Mouse (Mus musculus) heart, embryonic 15.5 days (tissue): ENCODE data around the gene A4galt. TPM values are rescaled to one million over a fixed set of nuclear protein-coding genes. Genes with fewer than 3 reads are reported as not detected.
A peak's percentile ranks its signal among the peaks of the same experiment; 100 is the strongest.

Experiments used
- ATAC-seq: fragments of 200-750 bp; cut with Nextera tagmentation; replicated peaks from 2 replicates; pipeline ENCODE4 v1.8.0; 2017; ENCODE audit warnings: low read depth, moderate TSS enrichment; ENCODE audit not compliant: insufficient number of reproducible peaks, insufficient read depth, low FRiP score
- H3K27ac ChIP-seq: fragments of 300-500 bp; sonication (generic); 2 replicates; pipeline ENCODE4 v1.5.1; 2015; ENCODE audit warnings: mild to moderate bottlenecking, inconsistent platforms
- H3K27me3 ChIP-seq: fragments of 300-500 bp; sonication (generic); 2 replicates; pipeline ENCODE4 v1.6.1; 2015; ENCODE audit warnings: inconsistent platforms
- H3K36me3 ChIP-seq: fragments of 300-500 bp; sonication (generic); 2 replicates; pipeline ENCODE4 v1.6.1; 2015; ENCODE audit warnings: mild to moderate bottlenecking, inconsistent platforms
- H3K4me1 ChIP-seq: fragments of 300-500 bp; sonication (generic); replicated peaks from 2 replicates; pipeline ENCODE4 v1.6.1; 2015; ENCODE audit warnings: inconsistent platforms
- H3K4me2 ChIP-seq: fragments of 300-500 bp; sonication (generic); 2 replicates; pipeline ENCODE4 v1.6.1; 2015; ENCODE audit warnings: inconsistent platforms, mild to moderate bottlenecking, moderate library complexity
- H3K4me3 ChIP-seq: fragments of 300-500 bp; sonication (generic); 2 replicates; pipeline ENCODE4 v1.5.1; 2015; ENCODE audit warnings: mild to moderate bottlenecking, inconsistent platforms
- H3K9ac ChIP-seq: fragments of 300-500 bp; sonication (generic); 2 replicates; pipeline ENCODE4 v1.6.1; 2015; ENCODE audit warnings: mild to moderate bottlenecking, inconsistent platforms
- H3K9me3 ChIP-seq: fragments of 300-500 bp; sonication (generic); replicated peaks from 2 replicates; pipeline ENCODE4 v1.6.1; 2016; ENCODE audit warnings: inconsistent platforms
- WGBS: fragments of 180-500 bp; shearing (Covaris S2); methylation state at CpG from one replicate; pipeline ENCODE4 v1.1.7; 2015; ENCODE audit warnings: mixed read lengths; 5-methylcytosine and 5-hydroxymethylcytosine counted together
- polyA plus RNA-seq: library from polyadenylated mRNA; unstranded; fragments of >200 nt; fragmentation: Nextera tagmentation; extraction: Ambion mirVana; gene quantifications from 2 replicates; pipeline ENCODE4 v1.2.1, GENCODE M21; 2015

A4galt gene
- polyA plus RNA-seq, 1 experiment from 2014 or later, result 1.3 TPM

GRCm38 (mm10) chr15:83223208-83223962, 28.2 kb downstream of the A4galt start:
- Histone ChIP-seq H3K36me3 (no peaks in the 10 kb centered on the region), H3K4me1 (peaks cover 21% of the 10 kb centered on the region), H3K9ac (no peak overlapping the region), H3K27me3 (no peaks in the 10 kb centered on the region), H3K27ac (peak overlapping the region; percentile 54), H3K4me2 (0 out of 2 replicates have a peak overlapping the region, but pooled peaks have one; percentile 8), H3K4me3 (no peak overlapping the region), H3K9me3 (no peaks in the 10 kb centered on the region)
- 39% methylated on average over 11 of the region's 11 CpGs for WGBS
- peak; percentile 66 for ATAC-seq

- Histone ChIP-seq H3K27me3 (no peaks in the 10 kb centered on the region), H3K27ac (no peak overlapping the region), H3K9ac (no peak overlapping the region), H3K4me2 (no peak overlapping the region), H3K36me3 (no peaks in the 10 kb centered on the region), H3K9me3 (no peaks in the 10 kb centered on the region), H3K4me3 (no peak overlapping the region), H3K4me1 (peaks cover 21% of the 10 kb centered on the region)
- 82% methylated on average over 4 of the region's 4 CpGs for WGBS
- ATAC-seq, result no peak
These were observed 29.9 kb downstream of the A4galt start for GRCm38 (mm10) chr15:83221721-83222120.

- no peak overlapping the region for H3K27ac ChIP-seq
These were observed 31.1 kb downstream of the A4galt start for GRCm38 (mm10) chr15:83220368-83221013.

GRCm38 (mm10) chr15:83215322-83216216, 36.0 kb downstream of the A4galt start:
- Histone ChIP-seq H3K27ac (peak overlapping the region; percentile 65), H3K36me3 (no peaks in the 10 kb centered on the region), H3K9ac (no peak overlapping the region), H3K27me3 (no peaks in the 10 kb centered on the region), H3K4me3 (no peak overlapping the region), H3K4me2 (no peak overlapping the region), H3K4me1 (peaks cover 5% of the 10 kb centered on the region; the same call in 1 of the 2 replicates), H3K9me3 (no peaks in the 10 kb centered on the region)
- WGBS, result 39% methylated on average over 5 of the region's 5 CpGs
- ATAC-seq, result peak; percentile 28

More at GRCm38 (mm10) chr15:83220368-83221013, 31.1 kb downstream of the A4galt start:
- Histone ChIP-seq H3K9me3 (no peaks in the 10 kb centered on the region), H3K4me1 (peaks cover 26% of the 10 kb centered on the region), H3K9ac (no peak overlapping the region), H3K36me3 (no peaks in the 10 kb centered on the region), H3K27me3 (no peaks in the 10 kb centered on the region), H3K4me2 (no peak overlapping the region), H3K4me3 (no peak overlapping the region)
- WGBS, result 55% methylated on average over 9 of the region's 9 CpGs
- ATAC-seq, result no peak

- peaks cover 8% of the 10 kb centered on the region; the same call in 1 of the 2 replicates for H3K4me1 ChIP-seq
- ATAC-seq, result no peak
- H3K27me3 ChIP-seq, result peaks cover 5% of the 10 kb centered on the region; the same call in 1 of the 2 replicates
- WGBS, result 18% methylated on average over 11 of the region's 11 CpGs
- H3K27ac ChIP-seq, result no peak overlapping the region
- H3K9ac ChIP-seq, result peak overlapping the region; percentile 28; the same call in 1 of the 2 replicates
- H3K9me3 ChIP-seq, result no peaks in the 10 kb centered on the region
- H3K4me3 ChIP-seq, result peak overlapping the region; percentile 32
- H3K4me2 ChIP-seq, result peak overlapping the region; percentile 59
- no peaks in the 10 kb centered on the region for H3K36me3 ChIP-seq
These were observed 41.3 kb downstream of the A4galt start for GRCm38 (mm10) chr15:83210229-83210628.

- Histone ChIP-seq H3K9ac (peak overlapping the region; percentile 28; the same call in 1 of the 2 replicates), H3K4me3 (peak overlapping the region; percentile 32), H3K9me3 (no peaks in the 10 kb centered on the region), H3K27ac (no peak overlapping the region), H3K4me1 (peaks cover 10% of the 10 kb centered on the region; the same call in 1 of the 2 replicates), H3K36me3 (no peaks in the 10 kb centered on the region), H3K27me3 (peaks cover 5% of the 10 kb centered on the region; the same call in 1 of the 2 replicates), H3K4me2 (peak overlapping the region; percentile 59)
- WGBS, result 10% methylated on average over 10 of the region's 10 CpGs
- no peak for ATAC-seq
These were observed 41.9 kb downstream of the A4galt start for GRCm38 (mm10) chr15:83209719-83210118.

GRCm38 (mm10) chr15:83209092-83209695, 42.4 kb downstream of the A4galt start:
- peak overlapping the region; percentile 59 for H3K4me2 ChIP-seq
- H3K9me3 ChIP-seq, result no peaks in the 10 kb centered on the region
- peaks cover 5% of the 10 kb centered on the region; the same call in 1 of the 2 replicates for H3K27me3 ChIP-seq
- peaks cover 11% of the 10 kb centered on the region; the same call in 1 of the 2 replicates for H3K4me1 ChIP-seq
- no peak for ATAC-seq
- no peaks in the 10 kb centered on the region for H3K36me3 ChIP-seq
- H3K27ac ChIP-seq, result no peak overlapping the region
- peak overlapping the region; percentile 32; the same call in 1 of the 2 replicates for H3K4me3 ChIP-seq
- no peak overlapping the region for H3K9ac ChIP-seq
- WGBS, result 37% methylated on average over 4 of the region's 4 CpGs

GRCm38 (mm10) chr15:83204731-83205451, 46.7 kb downstream of the A4galt start:
- Histone ChIP-seq H3K27ac (no peak overlapping the region), H3K4me2 (peak overlapping the region; percentile 47), H3K9me3 (no peaks in the 10 kb centered on the region), H3K9ac (no peak overlapping the region), H3K4me3 (no peak overlapping the region), H3K36me3 (no peaks in the 10 kb centered on the region), H3K27me3 (peaks cover 5% of the 10 kb centered on the region; the same call in 1 of the 2 replicates), H3K4me1 (peaks cover 9% of the 10 kb centered on the region; the same call in 1 of the 2 replicates)
- no peak for ATAC-seq
- 34% methylated on average over 9 of the region's 10 CpGs for WGBS

- no peak overlapping the region for H3K9ac ChIP-seq
- no peaks in the 10 kb centered on the region; the same call in 1 of the 2 replicates for H3K27me3 ChIP-seq
- no peaks in the 10 kb centered on the region for H3K36me3 ChIP-seq
- no peak overlapping the region for H3K27ac ChIP-seq
- H3K9me3 ChIP-seq, result no peaks in the 10 kb centered on the region
- 44% methylated on average over 4 of the region's 4 CpGs for WGBS
- H3K4me1 ChIP-seq, result 0 out of 2 replicates have a peak, but pooled peaks cover 3% of the 10 kb centered on the region
- ATAC-seq, result no peak
- no peak overlapping the region for H3K4me2 ChIP-seq
- H3K4me3 ChIP-seq, result no peak overlapping the region
These were observed 49.2 kb downstream of the A4galt start for GRCm38 (mm10) chr15:83202412-83202811.

- Histone ChIP-seq H3K4me1 (no peaks in the 10 kb centered on the region), H3K9me3 (no peaks in the 10 kb centered on the region), H3K27me3 (no peaks in the 10 kb centered on the region), H3K4me2 (no peak overlapping the region), H3K27ac (no peak overlapping the region), H3K9ac (no peak overlapping the region), H3K4me3 (no peak overlapping the region), H3K36me3 (no peaks in the 10 kb centered on the region)
- WGBS, result 84% methylated on average over 4 of the region's 4 CpGs
- no peak for ATAC-seq
These were observed 58.2 kb downstream of the A4galt start for GRCm38 (mm10) chr15:83193413-83193812.
